Mouse (Mus musculus): Measurements from ENCODE around the gene Tbc1d7.

Tbc1d7 gene

DNA sequence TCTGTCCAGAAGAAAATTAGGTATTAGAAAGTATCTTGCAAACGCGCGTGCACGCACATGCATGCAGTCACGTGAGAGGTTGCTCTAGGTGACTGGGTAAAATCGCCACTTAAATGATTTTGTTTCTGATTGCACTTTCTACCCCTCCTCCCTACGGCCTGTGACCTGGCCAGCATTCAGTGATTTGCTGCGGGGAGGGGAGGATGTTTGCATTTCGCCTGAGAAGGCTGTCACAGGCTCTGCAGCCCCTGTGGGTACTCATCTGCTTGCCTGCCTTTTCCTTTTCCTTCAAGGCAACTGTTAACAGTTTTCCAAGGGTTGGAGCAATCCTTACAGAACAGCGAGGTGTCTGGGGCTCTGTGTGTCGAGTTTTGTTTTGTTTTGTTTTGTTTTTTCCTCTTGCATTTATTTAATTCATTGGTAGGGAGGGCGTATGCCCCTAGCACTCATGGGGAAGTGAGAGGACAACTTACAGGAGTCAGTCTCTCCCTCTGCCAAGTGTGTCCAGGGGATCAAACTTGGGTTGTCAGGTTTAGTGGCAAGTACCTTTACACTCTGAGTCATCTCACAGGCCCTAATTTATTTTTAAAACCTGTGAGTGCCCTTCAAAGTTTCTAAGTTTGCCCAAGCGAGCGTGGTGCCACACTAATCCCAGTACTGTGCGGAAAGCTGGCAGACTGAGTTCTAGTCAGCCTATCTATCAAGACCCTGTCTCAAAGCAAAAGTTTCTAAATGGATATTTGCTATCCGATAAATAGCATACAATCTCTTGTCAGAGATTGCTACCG lies 47.2 kb downstream of the Tbc1d7 start:
- no peaks in the 10 kb centered on the region for H3K36me3 ChIP-seq (ENCODE audit: insufficient read depth, low read length)
- peaks cover 38% of the 10 kb centered on the region for H3K4me1 ChIP-seq (replicated peaks; ENCODE audit: low read depth, low read length)
- H3K9me3 ChIP-seq (ENCODE audit: low read length): no peaks in the 10 kb centered on the region
- TF ChIP-seq NANOG (IDR thresholded peaks at IDR 0.05; ENCODE audit: borderline replicate concordance, low read length) (no peak), CTCF (conservative IDR thresholded peaks at IDR 0.05; ENCODE audit: low read length) (no peak), POU5F1 (IDR thresholded peaks at IDR 0.05; ENCODE audit: borderline replicate concordance, low read length) (no peak)
- H3K27me3 ChIP-seq (ENCODE audit: insufficient read depth, low read length): peaks cover 5% of the 10 kb centered on the region; the same call in 1 of the 2 replicates
- H3K4me3 ChIP-seq (replicated peaks; ENCODE audit: low read length): no peak overlapping the region

DNA sequence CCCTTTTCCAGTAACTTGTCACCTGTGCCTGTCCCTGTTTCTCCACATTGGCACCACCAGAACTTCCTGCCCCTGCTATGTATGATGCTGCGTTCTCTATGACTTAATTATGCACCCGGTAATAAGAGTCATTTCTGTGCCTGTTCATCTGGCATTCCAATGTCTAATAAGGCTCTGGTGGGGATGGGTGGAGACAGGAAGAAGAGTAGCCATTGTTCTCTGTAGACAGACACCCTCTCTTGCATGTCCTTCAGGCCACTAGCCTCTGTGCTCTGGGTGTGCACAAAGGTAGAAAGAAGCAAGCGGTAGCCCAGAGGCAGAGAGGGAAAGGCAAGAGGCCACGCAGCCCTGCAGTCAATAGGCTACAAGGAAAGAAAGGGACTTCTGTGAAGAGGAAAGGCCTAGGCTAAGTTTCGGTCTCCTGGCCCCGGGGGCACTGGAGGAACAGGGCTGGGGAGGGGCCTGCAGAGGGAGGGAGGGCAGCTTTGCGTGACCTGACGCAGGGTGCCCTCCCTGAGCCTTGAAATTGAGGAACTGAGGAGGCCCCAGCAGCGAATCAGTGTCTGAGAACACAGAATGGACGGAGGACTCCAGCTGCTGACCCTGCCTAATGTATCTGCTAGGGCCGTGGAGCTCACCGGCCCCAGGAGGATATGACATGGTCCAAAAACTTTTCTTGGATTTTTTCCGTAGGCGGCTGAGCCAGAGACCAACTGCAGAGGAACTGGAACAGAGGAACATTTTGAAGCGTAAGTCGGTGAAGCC lies 48.8 kb downstream of the Tbc1d7 start:
- TF ChIP-seq CTCF (conservative IDR thresholded peaks at IDR 0.05; ENCODE audit: low read length) (no peak), POU5F1 (IDR thresholded peaks at IDR 0.05; ENCODE audit: borderline replicate concordance, low read length) (no peak), NANOG (IDR thresholded peaks at IDR 0.05; ENCODE audit: borderline replicate concordance, low read length) (no peak)
- peaks cover 5% of the 10 kb centered on the region; the same call in 1 of the 2 replicates for H3K27me3 ChIP-seq (ENCODE audit: insufficient read depth, low read length)
- H3K4me1 ChIP-seq (replicated peaks; ENCODE audit: low read depth, low read length): peaks cover 38% of the 10 kb centered on the region
- H3K9me3 ChIP-seq (ENCODE audit: low read length): no peaks in the 10 kb centered on the region
- peak overlapping the region; percentile 52 for H3K4me3 ChIP-seq (replicated peaks; ENCODE audit: low read length)
- no peaks in the 10 kb centered on the region for H3K36me3 ChIP-seq (ENCODE audit: insufficient read depth, low read length)

DNA sequence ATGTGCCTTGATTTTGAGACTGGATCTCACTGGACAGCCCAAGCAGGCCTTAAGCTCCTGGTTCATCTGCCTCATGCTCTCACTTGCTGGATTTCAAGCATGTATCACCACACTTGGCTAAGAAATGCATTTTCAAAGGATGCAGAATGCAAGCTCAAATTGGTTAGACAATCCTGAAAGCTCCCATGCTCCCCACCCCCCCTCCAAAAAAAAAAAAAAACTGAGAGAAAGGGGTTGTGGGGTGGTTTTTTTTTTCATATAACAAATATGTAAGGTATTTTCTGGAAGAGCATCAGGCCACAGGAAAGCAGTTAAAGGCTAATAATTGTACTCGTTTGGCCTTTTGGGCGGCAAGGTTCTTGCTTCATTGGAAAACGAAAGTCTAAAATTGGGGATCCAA lies 58.2 kb downstream of the Tbc1d7 start:
- no peak for TF ChIP-seq NANOG (IDR thresholded peaks at IDR 0.05; ENCODE audit: borderline replicate concordance, low read length)
- TF ChIP-seq POU5F1 (IDR thresholded peaks at IDR 0.05; ENCODE audit: borderline replicate concordance, low read length): no peak
- no peak for TF ChIP-seq CTCF (conservative IDR thresholded peaks at IDR 0.05; ENCODE audit: low read length)
- Histone ChIP-seq H3K27me3 (ENCODE audit: insufficient read depth, low read length) (peaks cover 3% of the 10 kb centered on the region), H3K36me3 (ENCODE audit: insufficient read depth, low read length) (no peaks in the 10 kb centered on the region), H3K4me3 (replicated peaks; ENCODE audit: low read length) (no peak overlapping the region), H3K9me3 (ENCODE audit: low read length) (peaks cover 17% of the 10 kb centered on the region), H3K4me1 (replicated peaks; ENCODE audit: low read depth, low read length) (no peaks in the 10 kb centered on the region)

DNA sequence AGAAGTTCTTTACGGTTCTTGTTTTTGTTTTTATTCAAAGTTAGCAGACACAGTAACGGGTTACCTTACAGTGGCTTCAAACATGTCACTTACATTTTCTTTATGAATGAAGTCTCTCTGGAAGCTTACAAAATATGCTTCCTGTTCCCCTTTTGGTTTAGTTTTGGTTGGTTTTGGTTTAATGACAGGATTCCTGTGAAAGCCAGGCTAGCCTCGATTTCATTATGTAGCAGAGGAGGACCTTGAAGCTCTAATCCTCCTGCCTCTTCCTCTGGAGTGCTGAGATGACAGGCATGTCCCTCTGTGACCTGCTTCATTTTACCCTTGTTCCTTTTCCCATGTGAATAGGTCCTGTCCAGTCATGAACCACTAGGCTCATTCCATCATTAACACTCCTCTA lies 58.6 kb downstream of the Tbc1d7 start:
- H3K36me3 ChIP-seq (ENCODE audit: insufficient read depth, low read length): no peaks in the 10 kb centered on the region
- H3K4me3 ChIP-seq (replicated peaks; ENCODE audit: low read length): no peak overlapping the region
- H3K9me3 ChIP-seq (ENCODE audit: low read length): peaks cover 17% of the 10 kb centered on the region
- H3K4me1 ChIP-seq (replicated peaks; ENCODE audit: low read depth, low read length): no peaks in the 10 kb centered on the region
- no peak for TF ChIP-seq POU5F1 (IDR thresholded peaks at IDR 0.05; ENCODE audit: borderline replicate concordance, low read length)
- no peak for TF ChIP-seq CTCF (conservative IDR thresholded peaks at IDR 0.05; ENCODE audit: low read length)
- no peak for TF ChIP-seq NANOG (IDR thresholded peaks at IDR 0.05; ENCODE audit: borderline replicate concordance, low read length)
- peaks cover 3% of the 10 kb centered on the region for H3K27me3 ChIP-seq (ENCODE audit: insufficient read depth, low read length)

DNA sequence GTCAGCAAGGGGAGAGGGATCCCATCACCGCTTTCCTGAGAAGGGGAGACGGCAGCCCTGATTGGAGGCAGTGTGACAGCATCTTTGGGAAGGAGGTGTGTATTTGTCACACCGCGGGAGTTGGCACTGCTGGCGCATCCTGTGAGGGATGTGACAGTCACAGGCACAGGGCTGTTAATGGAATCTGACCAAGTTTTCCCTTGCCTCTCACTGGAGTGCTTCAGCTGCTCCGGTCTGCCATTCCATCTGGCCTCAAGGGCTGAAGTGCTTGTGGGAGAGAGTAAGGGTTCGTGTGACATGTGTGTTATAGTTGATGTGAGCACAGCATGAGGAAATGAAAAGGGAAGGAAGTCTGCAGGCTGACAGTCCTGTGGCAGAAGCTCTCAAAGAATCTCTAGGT lies 59.0 kb downstream of the Tbc1d7 start:
- no peaks in the 10 kb centered on the region for H3K4me1 ChIP-seq (replicated peaks; ENCODE audit: low read depth, low read length)
- H3K36me3 ChIP-seq (ENCODE audit: insufficient read depth, low read length): no peaks in the 10 kb centered on the region
- H3K27me3 ChIP-seq (ENCODE audit: insufficient read depth, low read length): peaks cover 3% of the 10 kb centered on the region
- TF ChIP-seq NANOG (IDR thresholded peaks at IDR 0.05; ENCODE audit: borderline replicate concordance, low read length) (no peak), CTCF (conservative IDR thresholded peaks at IDR 0.05; ENCODE audit: low read length) (no peak), POU5F1 (IDR thresholded peaks at IDR 0.05; ENCODE audit: borderline replicate concordance, low read length) (no peak)
- H3K4me3 ChIP-seq (replicated peaks; ENCODE audit: low read length): no peak overlapping the region
- H3K9me3 ChIP-seq (ENCODE audit: low read length): peaks cover 17% of the 10 kb centered on the region

DNA sequence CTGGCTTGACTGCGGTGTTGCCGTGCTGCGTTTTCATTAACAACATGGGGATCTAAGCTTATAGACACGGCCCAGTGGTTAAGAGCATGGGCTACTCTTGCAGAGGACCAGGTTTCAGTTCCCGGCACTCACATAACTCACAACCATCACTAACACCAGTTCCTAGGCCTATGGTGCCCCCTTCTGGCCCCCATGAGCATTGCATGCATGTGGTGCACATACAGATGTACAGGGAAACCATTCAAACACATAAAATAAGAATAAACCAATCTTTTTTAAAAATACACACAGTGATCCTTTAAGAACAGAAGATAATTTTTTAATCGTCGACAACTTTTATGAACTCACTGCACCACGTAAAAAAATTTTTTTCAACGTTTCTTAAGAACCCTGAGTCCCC lies 66.8 kb downstream of the Tbc1d7 start:
- Histone ChIP-seq H3K27me3 (ENCODE audit: insufficient read depth, low read length) (no peaks in the 10 kb centered on the region), H3K4me1 (replicated peaks; ENCODE audit: low read depth, low read length) (no peaks in the 10 kb centered on the region), H3K4me3 (replicated peaks; ENCODE audit: low read length) (no peak overlapping the region), H3K9me3 (ENCODE audit: low read length) (peaks cover 6% of the 10 kb centered on the region), H3K36me3 (ENCODE audit: insufficient read depth, low read length) (no peaks in the 10 kb centered on the region)
- TF ChIP-seq POU5F1 (IDR thresholded peaks at IDR 0.05; ENCODE audit: borderline replicate concordance, low read length): no peak
- TF ChIP-seq NANOG (IDR thresholded peaks at IDR 0.05; ENCODE audit: borderline replicate concordance, low read length): no peak
- peak; percentile 49 for TF ChIP-seq CTCF (conservative IDR thresholded peaks at IDR 0.05; ENCODE audit: low read length)

DNA sequence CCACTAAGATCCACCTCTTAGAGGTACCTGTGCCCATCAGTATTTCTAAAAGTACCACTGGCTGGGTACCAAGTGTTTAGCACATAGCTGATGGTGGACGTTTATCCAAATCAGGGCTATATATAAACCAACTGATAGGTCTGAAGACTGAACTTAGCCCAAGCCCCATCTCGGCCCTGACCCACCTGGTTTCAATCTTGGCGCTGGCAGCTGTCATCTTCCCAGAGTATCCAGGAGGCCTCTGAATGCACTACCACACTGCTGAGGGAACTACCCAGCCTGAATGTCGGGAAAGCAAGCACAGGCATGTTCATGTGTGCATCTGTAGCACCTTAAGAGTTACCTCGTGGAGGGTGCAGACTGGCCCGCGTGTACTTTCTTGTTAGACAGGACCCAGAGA lies 68.4 kb downstream of the Tbc1d7 start:
- TF ChIP-seq CTCF (conservative IDR thresholded peaks at IDR 0.05; ENCODE audit: low read length): no peak
- no peak for TF ChIP-seq POU5F1 (IDR thresholded peaks at IDR 0.05; ENCODE audit: borderline replicate concordance, low read length)
- TF ChIP-seq NANOG (IDR thresholded peaks at IDR 0.05; ENCODE audit: borderline replicate concordance, low read length): no peak
- Histone ChIP-seq H3K27me3 (ENCODE audit: insufficient read depth, low read length) (no peaks in the 10 kb centered on the region), H3K4me1 (replicated peaks; ENCODE audit: low read depth, low read length) (no peaks in the 10 kb centered on the region), H3K4me3 (replicated peaks; ENCODE audit: low read length) (no peak overlapping the region), H3K9me3 (ENCODE audit: low read length) (peaks cover 6% of the 10 kb centered on the region), H3K36me3 (ENCODE audit: insufficient read depth, low read length) (no peaks in the 10 kb centered on the region)
